Mouse (Mus musculus) mature B cell (primary cell): ENCODE data around the gene Cep41.

ENCODE experiments used
- in situ Hi-C: fragments of 300-500 bp; cut with MboI; formaldehyde crosslinking; loops from 2 replicates; pipeline ENCODE4 v1.14.3; 2019

Cep41 gene

GRCm38 (mm10) chr6:30693350-30693991, at the start of gene Cep41:
TSS of gene Cep41 (minus strand) at chr6:30693749.
- in situ Hi-C loops, result no loop called here

GRCm38 (mm10) chr6:30739177-30739747, 45.7 kb upstream of the Cep41 start:
- in situ Hi-C loops, result no loop called here

GRCm38 (mm10) chr6:30738464-30739006, 45.0 kb upstream of the Cep41 start:
- in situ Hi-C loops, result no loop called here

- in situ Hi-C loops, result no loop called here
Measured at GRCm38 (mm10) chr6:30737548-30738463, 44.3 kb upstream of the Cep41 start.

GRCm38 (mm10) chr6:30736864-30737547, 43.5 kb upstream of the Cep41 start:
- in situ Hi-C loops, result no loop called here

- in situ Hi-C loops, result no loop called here
Measured at GRCm38 (mm10) chr6:30736372-30736762, 42.8 kb upstream of the Cep41 start.

GRCm38 (mm10) chr6:30735728-30736371, 42.3 kb upstream of the Cep41 start:
- in situ Hi-C loops, result no loop called here

- in situ Hi-C loops, result no loop called here
Measured at GRCm38 (mm10) chr6:30734988-30735727, 41.6 kb upstream of the Cep41 start.

GRCm38 (mm10) chr6:30734465-30734864, 40.9 kb upstream of the Cep41 start:
- in situ Hi-C loops, result no loop called here

- in situ Hi-C loops, result no loop called here
Measured at GRCm38 (mm10) chr6:30732571-30733130, 39.1 kb upstream of the Cep41 start.

- in situ Hi-C loops, result no loop called here
Measured at GRCm38 (mm10) chr6:30730301-30730971, 36.9 kb upstream of the Cep41 start.

- in situ Hi-C loops, result no loop called here
Measured at GRCm38 (mm10) chr6:30723331-30723730, 29.8 kb upstream of the Cep41 start, which contains the start of gene Mest. TSS of gene Mest (plus strand) at chr6:30723547.

GRCm38 (mm10) chr6:30722385-30723164, 29.0 kb upstream of the Cep41 start:
- in situ Hi-C loops, result no loop called here

- in situ Hi-C loops, result no loop called here
Measured at GRCm38 (mm10) chr6:30716796-30717195, 23.2 kb upstream of the Cep41 start.

GRCm38 (mm10) chr6:30714891-30715471, 21.4 kb upstream of the Cep41 start:
- in situ Hi-C loops, result no loop called here

- in situ Hi-C loops, result no loop called here
Measured at GRCm38 (mm10) chr6:30713896-30714295, 20.3 kb upstream of the Cep41 start.

GRCm38 (mm10) chr6:30713455-30713854, 19.9 kb upstream of the Cep41 start:
- in situ Hi-C loops, result no loop called here

GRCm38 (mm10) chr6:30712484-30712883, 18.9 kb upstream of the Cep41 start:
- in situ Hi-C loops, result no loop called here
